Mouse (Mus musculus): ENCODE data around the gene Ltbp1.

Gene Ltbp1

DNA sequence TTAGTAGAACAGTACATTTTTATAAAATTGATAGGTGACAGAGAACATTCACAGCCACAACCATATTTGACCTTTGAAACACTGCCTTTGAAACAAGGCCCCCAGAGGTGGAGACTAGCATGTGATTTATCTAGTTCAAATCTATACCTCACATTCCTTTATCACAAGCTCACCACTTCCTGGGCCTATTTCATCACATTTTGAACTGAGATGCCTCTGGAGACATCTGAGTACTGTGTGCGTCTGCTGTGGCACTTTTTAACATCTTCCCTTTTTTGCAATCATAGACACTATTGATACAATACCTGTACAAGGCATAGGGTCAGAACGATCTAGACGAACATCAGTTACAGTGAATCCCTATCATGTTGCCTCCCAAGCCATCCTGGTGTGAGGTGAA is 232.1 kb downstream of the Ltbp1 start:
- DNase-seq (ENCODE audit: low read depth, low spot score): no peak

DNA sequence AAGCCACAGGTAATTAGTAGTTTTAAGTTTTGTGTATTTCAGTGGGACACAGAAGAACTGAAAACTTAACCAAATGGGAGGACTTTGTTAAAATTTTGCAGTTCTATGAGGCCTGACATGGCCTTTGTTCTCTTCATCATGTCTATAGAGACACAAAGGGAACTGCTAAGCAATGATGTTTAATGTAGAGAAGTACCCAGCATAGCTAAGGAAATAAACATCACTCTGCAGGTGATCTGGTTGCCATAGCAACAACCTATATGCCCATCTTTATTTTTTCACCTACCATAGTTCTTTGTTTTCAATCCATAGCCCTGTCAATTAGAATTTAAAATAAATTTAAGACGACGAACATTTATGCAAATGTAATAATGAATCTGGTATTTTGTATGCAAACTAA is 233.3 kb downstream of the Ltbp1 start:
- no peak for DNase-seq (ENCODE audit: low read depth, low spot score)

DNA sequence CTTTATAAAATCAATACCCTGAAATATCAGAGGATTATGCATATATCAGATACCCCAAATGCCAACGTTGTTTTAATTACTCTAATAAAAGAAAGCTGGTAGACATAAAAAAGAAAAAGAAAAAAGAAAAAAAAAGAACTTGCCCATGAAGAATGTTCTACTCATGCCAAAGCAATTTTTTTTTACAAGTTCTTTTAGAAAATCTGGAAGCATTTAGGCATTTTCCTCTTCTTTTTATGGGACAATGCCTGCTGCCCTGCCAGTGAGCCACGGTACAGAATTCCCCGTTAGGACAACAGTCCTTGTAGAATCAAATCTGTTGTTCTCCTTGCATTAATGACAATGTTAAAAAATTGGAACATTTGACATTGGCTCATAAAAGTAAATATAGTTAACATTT is 234.2 kb downstream of the Ltbp1 start:
- DNase-seq (ENCODE audit: low read depth, low spot score): no peak

DNA sequence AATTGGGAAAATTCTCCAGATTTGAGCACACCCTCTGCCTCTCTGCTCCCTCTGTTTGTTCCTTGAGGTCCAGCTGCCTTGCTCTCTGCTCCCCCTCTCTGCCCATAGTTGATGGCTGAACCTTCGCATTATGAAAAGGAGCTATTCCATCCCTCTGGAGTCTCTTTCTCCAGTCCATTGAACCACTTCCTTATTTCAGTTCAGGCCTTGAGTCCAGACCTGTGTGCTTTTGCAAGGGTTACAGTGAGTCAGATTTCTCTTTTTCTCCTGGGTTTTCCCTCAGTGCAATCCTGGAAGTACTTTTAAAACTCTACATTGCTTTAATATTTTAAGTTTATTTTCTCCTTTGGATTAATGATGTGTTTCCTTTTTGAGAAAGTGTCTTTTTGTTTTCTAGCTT is 236.7 kb downstream of the Ltbp1 start:
- no peak for DNase-seq (ENCODE audit: low read depth, low spot score)

DNA sequence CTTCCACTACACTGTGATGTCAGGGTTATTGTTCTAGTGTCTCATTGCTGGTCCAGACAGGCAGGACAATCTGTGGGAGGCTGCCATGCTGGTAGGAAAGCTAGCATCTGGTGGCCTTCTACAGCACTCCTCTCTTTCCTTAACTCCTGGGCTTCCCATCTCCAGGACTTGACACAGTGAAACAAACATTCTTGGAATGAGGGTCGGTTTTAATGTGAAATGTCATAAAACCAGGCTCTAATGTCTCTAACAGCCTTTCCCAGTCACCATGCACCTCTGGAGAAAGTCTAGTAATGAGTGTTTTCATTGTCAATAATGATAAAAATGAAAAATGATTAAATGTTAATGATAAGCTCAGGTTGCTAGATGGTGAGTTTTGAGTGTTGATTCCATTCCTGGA is 237.9 kb downstream of the Ltbp1 start:
- DNase-seq (ENCODE audit: low read depth, low spot score): no peak

DNA sequence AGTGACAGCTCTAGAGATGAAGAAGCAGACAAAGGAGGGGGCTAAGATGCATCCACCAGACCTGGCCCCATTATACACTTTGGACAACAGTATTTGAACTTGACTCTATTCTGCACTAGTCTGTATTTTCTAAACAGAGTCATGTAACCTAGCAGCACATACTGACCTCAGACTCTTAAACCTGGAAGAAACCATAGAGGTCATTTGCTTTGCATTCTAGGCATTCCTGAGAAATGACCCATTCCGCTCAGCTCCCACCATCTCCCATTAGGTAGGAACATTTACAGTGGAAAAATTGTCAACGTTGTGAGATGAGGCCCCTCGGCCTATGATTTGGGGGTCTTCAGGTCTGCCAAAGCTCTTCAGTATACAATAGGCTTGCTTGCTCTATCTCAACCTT is 238.8 kb downstream of the Ltbp1 start:
- no peak for DNase-seq (ENCODE audit: low read depth, low spot score)

DNA sequence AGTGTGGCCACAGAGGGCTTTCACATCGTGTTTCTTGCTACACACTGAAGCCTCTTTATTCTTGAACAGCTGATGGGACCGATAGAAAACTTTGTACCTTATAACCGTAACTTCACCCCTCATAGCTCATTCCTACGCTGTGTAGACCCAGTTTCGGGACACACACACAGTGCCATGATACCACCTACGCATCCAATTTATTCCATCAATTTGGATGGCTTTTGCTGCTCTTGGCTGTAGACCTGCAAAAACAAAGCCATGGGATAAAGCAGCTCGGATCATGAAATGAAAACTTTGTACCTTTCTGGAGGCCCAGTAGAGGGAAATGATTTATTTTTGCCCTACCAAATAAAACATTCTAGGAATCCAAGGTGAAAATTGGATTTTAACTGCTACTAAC is 239.7 kb downstream of the Ltbp1 start:
- DNase-seq (ENCODE audit: low read depth, low spot score): no peak

DNA sequence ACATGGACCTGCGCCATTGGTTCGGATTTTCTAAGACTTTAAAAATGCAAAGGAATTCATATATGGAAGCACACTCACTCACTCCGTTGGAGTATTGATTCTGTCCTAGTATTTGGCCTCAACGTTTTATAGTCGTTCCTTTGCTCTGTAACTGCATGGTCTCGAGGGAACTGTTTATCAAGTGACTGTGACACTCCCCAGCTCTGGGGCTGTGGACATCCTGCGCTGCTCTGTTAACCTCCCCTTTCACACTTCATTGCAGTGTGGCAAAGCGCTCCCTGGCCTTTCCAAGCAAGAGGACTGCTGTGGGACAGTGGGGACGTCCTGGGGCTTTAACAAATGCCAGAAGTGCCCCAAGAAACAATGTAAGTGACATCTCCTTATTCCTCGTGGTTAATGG is 243.3 kb downstream of the Ltbp1 start:
- DNase-seq (ENCODE audit: low read depth, low spot score): no peak

DNA sequence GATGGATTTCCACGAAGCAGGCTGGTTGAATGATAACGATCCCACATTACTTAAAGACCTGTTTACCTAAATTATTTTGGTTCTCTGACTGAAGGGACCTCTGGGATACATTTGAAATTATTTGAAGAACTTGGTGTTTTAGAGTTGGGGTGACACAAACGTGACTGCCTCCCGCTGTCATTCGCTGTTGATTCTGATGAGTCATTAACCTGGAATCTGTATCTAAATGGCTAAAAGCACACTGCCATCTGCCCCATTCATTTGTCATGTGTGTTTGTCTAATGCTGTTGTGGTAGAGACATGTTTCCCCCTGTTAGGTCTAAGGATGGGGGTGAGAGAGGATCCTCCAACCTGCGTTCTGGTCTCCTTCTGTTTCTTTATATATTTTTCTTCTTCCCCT is 245.2 kb downstream of the Ltbp1 start:
- DNase-seq (ENCODE audit: low read depth, low spot score): no peak

DNA sequence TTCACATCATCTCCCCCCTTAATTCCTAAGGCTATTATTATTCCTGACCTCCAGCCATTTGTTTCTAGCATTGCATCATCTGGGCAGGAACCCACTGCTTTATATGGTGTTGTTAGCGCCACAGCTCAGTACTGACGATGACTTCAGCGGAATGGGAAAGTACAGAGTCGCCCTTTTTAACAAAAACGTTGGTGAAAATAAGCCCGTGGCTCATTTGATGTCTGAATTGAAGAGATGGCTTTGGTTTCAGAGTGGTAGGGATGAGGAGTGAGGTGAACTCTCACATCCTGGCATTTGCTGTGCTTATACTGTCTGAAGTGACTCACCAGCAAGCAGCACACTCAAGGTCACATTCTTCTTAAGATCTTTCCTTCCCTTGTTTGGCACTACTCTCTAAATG is 245.7 kb downstream of the Ltbp1 start:
- no peak for DNase-seq (ENCODE audit: low read depth, low spot score)

DNA sequence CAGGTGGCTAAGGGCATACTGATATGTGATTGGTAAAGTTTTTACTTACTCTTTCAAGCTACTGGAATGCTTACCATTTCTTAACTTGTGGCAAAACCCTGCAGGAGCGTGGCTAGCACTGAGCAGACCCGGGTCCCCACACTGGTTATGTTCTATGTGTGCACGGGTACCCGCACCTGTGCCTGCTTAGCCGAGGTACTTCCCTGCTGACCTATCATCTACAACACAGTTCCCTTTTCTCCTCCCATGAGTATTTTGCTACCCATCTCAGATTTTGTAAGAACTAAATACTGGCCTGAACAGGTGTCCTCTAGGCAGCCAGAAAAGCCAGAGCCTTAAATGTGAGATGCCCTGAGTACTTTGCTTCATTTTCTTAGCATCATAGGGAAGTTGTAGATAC is 247.2 kb downstream of the Ltbp1 start:
- DNase-seq (ENCODE audit: low read depth, low spot score): no peak

DNA sequence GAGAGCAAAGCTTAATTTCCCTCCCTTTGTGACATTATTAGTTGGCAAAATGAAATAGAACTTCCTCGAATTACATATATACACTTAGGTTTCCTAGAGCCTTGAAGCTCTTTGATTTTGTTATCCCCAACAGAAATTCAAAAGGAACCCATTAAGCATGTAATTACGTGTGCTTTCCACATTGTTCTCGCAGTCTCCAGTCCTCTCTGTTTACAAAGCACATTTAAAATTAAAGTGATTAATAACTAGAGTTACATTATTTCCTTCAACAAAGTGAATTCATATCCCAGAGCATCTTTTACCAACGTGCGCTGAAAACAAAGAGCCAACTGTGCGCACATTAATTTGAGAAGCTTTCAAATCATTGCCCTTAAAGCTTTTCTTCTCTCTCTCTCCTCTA is 249.5 kb downstream of the Ltbp1 start:
- no peak for DNase-seq (ENCODE audit: low read depth, low spot score)

DNA sequence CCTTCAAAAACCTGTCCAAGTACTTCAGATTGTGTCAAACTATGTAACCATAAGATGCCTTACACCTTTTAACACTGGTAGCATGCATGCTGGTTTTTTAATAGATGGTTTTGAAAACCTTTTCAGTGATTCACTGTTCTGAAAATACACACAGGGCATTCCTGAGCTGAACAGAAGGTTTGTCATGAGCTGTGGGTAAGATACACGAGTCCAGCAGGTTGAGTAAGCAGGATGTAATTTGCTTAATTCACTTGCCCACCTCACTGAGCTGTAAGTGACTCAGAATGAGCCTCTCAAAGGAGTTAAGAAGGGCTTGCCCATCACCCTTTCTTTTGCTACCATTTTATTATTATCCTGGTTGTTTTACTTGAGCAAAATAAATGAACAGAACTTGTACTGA is 250.6 kb downstream of the Ltbp1 start:
- DNase-seq (ENCODE audit: low read depth, low spot score): no peak

DNA sequence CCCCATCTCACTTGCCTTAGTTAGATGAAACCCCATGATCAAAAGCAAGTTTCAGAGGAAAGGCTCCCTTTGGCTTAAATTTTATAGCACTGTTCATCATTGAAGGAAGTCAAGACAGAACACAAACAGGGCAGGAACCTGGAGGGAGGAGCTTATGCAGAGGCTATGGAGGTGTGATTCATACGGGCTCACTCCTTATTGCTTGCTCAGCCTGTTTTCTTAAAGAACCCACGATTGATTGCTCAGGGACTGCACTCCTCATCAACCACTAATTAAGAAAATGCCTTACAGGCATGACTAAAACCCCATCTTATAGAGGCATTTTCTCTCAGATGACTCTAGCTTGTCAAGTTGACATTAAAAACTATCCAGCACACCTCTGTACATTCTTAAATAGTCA is 253.1 kb downstream of the Ltbp1 start:
- no peak for DNase-seq (ENCODE audit: low read depth, low spot score)

DNA sequence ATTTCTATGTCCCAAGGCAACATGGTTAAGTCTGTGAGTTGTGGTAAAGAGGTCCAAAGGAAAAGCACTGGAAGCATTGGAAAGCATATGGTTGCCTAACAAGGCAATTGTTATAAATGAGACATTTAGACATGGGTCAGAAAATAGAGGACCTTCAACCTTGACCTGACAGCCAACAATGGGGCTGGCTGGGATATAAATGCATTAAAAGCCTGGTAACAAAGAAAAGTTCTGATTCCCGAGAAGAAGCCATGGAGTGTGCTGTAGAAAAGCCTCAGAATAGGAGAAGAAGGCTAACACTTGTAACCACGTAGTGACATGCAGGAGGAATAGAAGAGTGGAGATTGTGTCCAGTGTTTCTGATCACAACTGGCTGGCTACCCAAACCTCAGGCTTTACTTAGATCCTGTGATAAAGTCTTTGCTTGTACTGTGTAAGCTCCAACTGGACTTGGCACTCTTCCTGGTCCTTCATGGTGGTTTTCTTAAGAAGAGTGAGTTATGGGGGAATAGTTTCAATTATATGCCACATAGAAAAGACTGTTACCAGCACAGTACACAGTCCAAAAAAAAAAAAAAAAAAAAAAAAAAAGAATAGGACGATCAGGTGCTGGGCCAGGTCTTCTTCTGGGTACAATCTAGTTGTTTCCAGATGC is 258.1 kb downstream of the Ltbp1 start:
- no peak for DNase-seq (ENCODE audit: low read depth, low spot score)

DNA sequence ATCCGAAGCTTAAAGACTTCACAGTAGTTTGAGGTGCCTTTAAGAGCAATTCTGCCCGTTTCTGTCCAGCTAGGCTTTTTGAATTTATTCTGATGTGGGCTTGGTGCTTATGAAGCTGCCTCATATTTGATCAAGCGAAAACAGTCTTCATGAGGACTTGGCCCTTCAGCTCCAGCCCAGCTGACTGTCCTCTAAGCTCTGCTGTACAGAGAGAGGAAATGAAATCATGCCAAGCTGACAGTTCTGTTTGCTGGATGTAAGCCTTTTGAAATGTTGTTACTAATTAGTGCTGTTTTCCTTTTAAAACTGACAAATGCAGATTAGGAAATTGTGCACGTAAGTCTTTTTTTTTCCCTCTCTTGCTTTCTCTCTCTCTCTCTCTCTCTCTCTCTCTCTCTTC is 263.1 kb downstream of the Ltbp1 start:
- no peak for DNase-seq (ENCODE audit: low read depth, low spot score)

DNA sequence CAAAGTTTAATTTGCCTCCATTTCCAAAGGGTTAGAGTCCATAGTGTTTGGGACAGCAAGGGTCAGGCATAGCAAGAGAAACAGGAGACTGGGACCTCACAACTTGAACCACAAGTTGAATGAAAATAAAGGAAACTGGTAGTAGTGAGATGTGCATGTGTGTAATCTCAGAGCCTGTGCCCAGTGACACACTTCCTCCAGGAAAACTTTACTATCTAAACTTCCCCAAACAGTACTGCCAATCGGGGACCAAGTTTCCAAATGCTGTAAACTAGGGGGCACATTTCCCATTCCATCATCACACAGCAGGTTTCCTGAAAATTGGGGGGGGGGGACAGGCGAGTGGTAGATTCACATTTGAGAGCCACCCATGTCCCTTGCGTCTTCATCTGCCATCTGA is 267.1 kb downstream of the Ltbp1 start:
- DNase-seq (ENCODE audit: low read depth, low spot score): no peak

DNA sequence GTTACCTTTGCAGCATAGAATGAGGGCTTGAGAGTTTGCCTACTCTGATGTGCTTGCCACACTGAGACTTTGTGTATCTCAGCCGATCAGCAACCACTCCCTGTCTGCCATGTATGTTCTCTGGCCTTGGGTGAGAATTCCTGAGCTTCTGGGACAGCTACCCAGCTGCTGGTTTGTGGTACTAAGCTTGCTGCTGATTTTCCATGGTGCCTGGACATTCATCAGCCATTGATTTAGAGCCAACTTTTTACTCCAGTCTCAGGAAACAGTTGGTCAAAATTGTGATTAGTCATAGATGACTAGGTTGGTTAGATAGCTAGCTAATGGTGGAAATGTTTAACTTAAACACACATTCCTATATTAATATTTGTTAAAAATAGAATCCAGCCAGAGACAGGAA is 267.9 kb downstream of the Ltbp1 start:
- no peak for DNase-seq (ENCODE audit: low read depth, low spot score)

DNA sequence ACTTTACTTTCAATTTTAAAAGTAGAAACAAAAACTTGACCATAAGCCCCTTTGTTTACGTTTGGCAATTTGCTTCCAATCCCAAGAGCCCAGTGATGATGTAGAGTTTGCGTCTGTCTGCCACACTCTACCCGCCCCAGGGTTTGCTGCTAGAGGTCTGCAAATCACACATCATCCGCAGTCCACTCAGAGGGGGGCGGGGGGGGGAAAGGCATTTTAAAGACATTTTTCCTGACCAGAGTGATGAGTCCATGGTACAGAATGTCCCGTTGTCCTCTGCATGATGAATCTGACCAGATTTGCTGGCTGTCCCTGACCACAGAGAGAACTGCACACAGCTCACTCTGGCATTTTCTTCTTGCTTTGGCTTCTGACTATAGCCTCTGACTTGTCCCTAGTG is 269.9 kb downstream of the Ltbp1 start:
- DNase-seq (ENCODE audit: low read depth, low spot score): no peak

DNA sequence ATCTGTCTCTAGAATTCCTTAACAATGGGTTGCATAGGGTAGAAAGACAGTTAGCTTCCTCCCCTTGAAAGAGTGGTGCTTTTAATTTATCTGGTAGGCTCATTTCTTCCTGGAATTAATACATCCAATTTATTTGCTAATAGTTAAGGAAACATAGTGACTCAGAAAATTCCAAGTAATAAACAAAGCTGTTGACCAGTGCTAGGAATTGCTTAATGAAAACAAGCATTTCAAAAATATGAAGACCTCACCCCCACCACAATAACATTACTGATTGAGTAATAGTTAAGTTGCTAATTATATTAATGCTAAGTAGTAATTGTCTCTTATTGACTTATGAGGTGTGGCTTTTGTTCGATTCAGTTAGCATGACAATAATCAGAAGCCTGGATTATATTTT is 272.7 kb downstream of the Ltbp1 start:
- no peak for DNase-seq (ENCODE audit: low read depth, low spot score)

DNA sequence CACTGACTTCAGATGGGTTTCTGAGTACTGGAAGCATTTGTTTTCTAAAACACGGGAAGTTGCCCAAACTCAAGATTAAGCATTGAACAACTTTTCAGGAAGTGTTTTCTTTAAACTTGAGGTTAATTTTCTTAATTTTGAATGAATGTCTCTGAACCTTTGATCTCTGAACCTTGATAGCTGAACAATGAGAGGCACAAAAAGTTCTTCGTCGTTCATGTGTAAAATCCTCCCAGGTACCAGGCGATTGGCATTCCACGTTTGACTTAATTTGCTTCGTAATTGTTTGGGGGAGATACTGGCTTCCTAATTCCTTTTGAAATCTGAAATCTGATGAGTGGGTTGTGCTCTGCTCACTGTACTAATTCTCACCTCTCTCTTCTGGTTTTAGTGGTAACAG is 273.2 kb downstream of the Ltbp1 start:
- DNase-seq (ENCODE audit: low read depth, low spot score): no peak

DNA sequence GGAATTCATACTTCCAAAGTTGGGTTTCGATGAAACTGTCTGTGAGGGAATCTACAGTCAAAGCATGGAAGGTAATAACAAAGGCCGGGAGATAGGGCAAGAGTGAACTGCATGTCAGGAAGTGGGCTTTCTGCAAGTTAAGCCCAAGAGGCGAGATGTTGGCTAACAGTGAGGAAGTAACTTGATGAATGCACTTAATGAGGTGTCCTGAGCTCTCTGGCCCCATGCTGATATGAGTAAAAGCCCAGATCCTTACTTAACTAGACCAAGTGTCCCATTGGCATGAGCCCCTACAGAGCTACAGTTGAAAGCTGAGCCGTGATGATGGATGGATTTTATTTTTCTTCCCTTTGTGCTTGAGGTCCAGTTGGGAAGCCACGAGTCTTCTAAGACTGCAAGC is 276.0 kb downstream of the Ltbp1 start:
- DNase-seq (ENCODE audit: low read depth, low spot score): no peak

DNA sequence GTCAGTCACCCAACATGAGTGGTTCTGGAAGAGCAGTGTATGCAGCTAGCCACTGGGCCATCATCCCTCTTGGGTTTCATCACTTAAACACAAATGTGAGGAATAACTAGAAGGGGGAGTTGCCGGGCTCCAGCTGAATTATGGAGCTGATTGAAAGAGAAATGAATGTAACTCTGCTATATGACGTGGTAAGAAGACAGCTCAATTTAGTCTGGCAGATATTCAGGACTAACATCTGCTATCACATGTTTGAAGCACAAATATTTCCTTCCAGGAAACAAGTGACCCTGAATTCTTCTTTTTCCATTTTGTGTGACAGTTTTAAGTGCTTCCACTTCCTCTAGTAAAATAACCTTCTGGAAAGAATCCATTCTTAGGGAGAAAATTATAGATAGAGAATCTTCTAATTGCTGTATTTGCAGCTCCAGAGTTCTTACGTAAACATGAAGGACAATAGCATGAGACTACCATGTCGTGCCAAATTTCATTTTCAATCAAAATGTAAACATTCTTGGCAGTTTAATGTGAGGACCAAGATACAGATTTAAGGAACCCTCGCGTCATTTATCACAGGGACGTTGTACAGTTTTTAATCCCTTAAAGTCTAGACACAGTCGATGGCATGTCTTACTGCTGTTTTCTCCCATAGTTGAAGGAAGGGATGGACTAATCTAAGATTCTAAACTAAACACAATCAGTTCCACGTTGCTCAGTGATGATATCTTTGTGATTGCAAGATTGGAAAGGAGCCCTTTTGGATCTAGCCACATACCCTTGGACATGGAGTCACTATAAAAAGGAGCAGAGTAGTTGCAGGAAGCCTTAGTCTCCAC is 279.7 kb downstream of the Ltbp1 start:
- no peak for DNase-seq (ENCODE audit: low read depth, low spot score)

DNA sequence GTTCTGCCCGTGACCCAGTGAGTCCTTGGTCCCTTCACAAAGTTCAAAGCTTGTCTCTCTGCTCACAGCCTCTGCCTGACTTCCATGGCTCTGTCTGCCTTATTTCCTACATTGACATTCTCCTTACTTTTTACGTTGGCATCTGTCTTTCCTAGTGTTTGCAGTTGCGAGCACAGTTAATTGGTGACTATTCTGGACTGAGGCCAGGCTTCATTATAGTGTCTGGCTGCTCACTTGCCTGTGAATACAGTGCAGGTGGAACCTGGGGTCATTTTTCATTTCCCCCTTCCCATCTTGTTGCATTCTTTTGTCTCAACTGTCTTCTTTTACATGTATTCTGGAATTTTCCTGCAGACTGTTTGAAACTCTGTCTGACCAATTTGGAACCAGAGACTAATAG is 287.6 kb downstream of the Ltbp1 start:
- no peak for DNase-seq (ENCODE audit: low read depth, low spot score)
